Mouse (Mus musculus) kidney, adult 11 months (tissue): Measurements from ENCODE around the gene Dspp.

ENCODE experiments used
- DNase-seq: peaks from one replicate; pipeline ENCODE4 v3.0.0; 2022

The Dspp gene

DNA sequence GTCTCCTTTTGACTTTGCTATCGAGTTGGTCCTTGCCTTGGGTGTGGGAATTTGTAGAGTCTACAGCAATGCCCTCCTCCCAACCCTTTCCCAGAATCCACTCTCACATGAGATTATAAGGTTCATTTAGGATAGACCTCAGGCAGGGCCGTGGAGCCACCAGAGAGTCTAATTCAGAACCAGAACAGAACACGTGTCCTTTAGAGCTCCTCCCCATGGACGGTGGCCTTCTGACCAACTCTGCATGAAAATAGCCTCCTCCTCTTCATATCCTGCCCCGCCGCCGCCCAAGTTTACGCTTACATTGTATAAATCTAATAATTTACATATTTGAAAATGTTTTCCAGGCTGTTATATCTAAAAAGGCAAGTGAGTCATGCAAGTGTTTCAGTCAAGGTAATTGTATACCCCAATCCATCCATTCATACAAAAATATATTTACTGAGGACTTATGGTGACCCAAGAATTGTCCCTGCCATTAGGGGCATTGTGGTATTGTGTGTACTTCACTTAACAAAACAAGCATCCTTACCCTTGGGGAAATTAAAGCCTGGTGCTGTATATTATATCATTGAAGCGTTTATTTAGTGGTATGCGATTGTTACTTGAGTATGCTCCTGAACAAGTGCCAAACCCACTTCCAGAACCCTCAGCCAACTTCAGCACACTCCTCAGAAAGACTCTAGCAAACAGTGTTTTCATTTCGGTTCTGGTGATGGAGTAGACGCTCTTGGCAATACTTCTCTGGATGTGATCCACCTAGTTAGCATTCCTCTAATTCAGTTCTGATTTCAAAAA lies 30.8 kb downstream of the Dspp start:
- DNase-seq, result no peak

- no peak for DNase-seq
These were observed 31.8 kb downstream of the Dspp start, which contains the start of gene Dmp1 for GRCm38 (mm10) chr5:104202351-104202750. TSS of gene Dmp1 (plus strand) at chr5:104202613.

DNA sequence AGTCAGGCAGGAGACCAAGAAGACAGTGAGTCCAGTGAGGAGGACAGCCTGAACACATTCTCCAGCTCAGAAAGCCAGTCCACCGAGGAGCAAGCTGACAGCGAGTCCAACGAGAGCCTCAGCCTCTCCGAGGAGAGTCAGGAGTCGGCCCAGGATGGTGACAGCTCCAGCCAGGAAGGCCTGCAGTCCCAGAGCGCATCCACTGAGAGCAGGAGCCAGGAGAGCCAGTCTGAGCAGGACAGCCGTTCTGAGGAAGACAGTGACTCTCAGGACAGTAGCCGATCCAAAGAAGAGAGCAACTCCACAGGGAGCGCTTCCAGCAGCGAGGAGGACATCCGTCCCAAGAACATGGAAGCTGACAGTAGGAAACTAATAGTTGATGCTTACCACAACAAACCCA lies 42.0 kb downstream of the Dspp start:
- DNase-seq, result no peak

DNA sequence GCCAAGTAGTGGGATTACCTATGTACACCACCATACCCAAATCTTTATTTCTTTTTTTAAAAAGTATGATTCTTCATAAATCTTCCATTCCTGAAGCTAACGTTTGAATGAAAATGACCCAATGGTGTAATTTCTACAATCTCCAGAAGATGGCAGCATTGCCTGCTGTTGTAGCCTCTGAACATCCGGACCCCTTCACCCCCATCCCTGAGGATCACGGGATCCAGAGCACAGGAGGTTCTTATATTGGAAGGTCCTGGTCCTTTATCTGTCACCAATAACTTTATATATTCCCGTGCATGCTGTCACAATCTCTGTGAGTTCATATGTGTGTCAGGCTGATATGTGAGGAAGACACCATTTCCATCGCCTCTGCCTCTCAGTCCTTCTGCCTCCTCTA lies 48.4 kb downstream of the Dspp start:
- DNase-seq, result no peak

- DNase-seq, result no peak
These were observed 53.8 kb downstream of the Dspp start for GRCm38 (mm10) chr5:104224299-104224698.

DNA sequence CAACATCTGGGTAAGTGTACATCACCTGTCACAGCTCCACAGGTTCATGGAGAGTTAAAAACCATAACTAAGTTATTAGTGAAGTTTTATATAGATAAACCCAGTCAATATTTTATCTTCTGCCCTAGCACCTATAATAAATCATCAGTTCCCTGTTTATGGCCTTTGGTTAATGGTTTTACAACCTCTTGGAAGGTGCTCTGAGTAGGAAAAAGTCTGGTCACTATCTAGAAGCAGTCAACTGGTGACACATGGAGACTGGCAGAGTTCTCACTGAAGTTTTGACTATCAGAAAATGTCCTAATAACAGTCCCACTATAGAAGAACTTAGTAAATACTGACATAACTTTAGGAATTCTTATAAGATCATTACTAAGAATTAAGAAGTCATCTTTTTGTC lies 54.2 kb downstream of the Dspp start:
- no peak for DNase-seq

DNA sequence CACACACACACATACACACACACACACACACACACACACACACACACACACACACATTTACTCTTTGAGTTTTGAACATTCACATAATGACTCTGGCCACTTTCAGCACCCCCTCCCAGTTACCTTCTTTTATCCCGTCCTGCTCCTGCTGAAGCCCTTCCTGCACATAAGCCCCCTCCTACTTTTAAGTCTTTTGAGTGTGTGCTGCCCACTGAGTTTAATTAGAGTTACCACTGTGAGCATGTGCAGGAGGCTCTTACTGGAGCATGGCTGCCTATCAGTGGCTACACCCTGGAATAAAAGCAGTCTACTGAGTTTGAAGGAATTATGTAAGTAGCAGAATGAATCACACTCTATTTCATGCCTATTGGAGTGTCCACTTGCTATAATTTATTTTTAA lies 58.0 kb downstream of the Dspp start:
- DNase-seq, result no peak
